22 mouse cellular contexts compared by ENCODE assay signal in the genomic region with DNA sequence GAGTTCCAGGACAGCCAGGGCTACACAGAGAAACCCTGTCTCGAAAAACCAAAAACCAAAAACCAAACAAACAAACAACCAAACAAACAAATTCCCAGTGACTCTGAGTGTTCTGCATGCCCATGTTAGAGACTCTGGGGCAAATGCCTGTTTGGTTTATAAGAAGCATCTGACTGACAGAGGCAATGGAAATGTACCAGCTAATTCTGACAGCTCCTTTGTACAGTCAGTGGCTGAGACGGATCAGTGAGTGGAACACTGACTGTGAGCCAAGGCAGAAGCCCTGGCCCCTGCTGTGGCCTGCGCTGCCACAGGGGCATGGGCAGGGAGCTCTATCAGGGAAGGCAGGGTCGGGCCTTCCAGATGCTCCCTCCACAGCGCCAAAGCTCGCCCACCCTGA. TPM values are rescaled to one million over a fixed set of nuclear protein-coding genes. Genes with fewer than 3 reads are reported as not detected.
DNase-seq lines count a peak whose midpoint lies in the region; ATAC-seq lines count a peak whose summit lies in the region.
"Had no signal": no experiment of that assay in that cellular context is flagged by ENCODE, and none has a peak within 500 bp of the region (broad histone marks: within the 10 kb centered on the region; RNA-seq: fewer than 3 reads in every experiment).

No protein-coding gene starts in this region.

- no peak overlapping the region for H3K27ac ChIP-seq in heart, embryonic 11.5 days (ENCODE audit: low read depth, low read length)
- no peak overlapping the region for H3K27ac ChIP-seq in kidney, embryonic 14.5 days (ENCODE audit: low read depth, low read length)
- 0 out of 2 replicates have a peak overlapping the region, but pooled peaks have one; percentile 17 for H3K27ac ChIP-seq in lung, embryonic 15.5 days
- H3K27ac ChIP-seq in brown adipose tissue, adult 24 weeks (replicated peaks; ENCODE audit: low read depth, low read length): peak overlapping the region; percentile 55
- H3K27ac ChIP-seq: forebrain, embryonic 12.5 days; hindbrain, embryonic 12.5 days; liver, embryonic 14.5 days; midbrain, embryonic 10.5 days had no signal

- H3K36me3 ChIP-seq in heart, embryonic 11.5 days (ENCODE audit: control insufficient read depth, insufficient read depth, low read length): no peaks in the 10 kb centered on the region
- H3K36me3 ChIP-seq in kidney, embryonic 14.5 days (ENCODE audit: control insufficient read depth, insufficient read depth, low read length): no peaks in the 10 kb centered on the region
- H3K36me3 ChIP-seq in lung, embryonic 15.5 days: 0 out of 2 replicates have a peak, but pooled peaks cover 2% of the 10 kb centered on the region
- H3K36me3 ChIP-seq: forebrain, embryonic 12.5 days; hindbrain, embryonic 12.5 days had no signal

- H3K4me1 ChIP-seq in heart, embryonic 11.5 days (ENCODE audit: control insufficient read depth, insufficient read depth, low read length): peaks cover 44% of the 10 kb centered on the region
- peaks cover 18% of the 10 kb centered on the region; the same call in 1 of the 2 replicates for H3K4me1 ChIP-seq in kidney, embryonic 14.5 days (ENCODE audit: control insufficient read depth, insufficient read depth, low read length)
- H3K4me1 ChIP-seq in lung, embryonic 15.5 days: peaks cover 48% of the 10 kb centered on the region
- H3K4me1 ChIP-seq in brown adipose tissue, adult 24 weeks (ENCODE audit: control insufficient read depth, insufficient read depth, insufficient read length, low read length): peaks cover 56% of the 10 kb centered on the region

- no peaks in the 10 kb centered on the region for H3K9me3 ChIP-seq in heart, embryonic 11.5 days (replicated peaks; ENCODE audit: control insufficient read depth, low read length)
- H3K9me3 ChIP-seq in kidney, embryonic 14.5 days (ENCODE audit: control insufficient read depth, low read length): no peaks in the 10 kb centered on the region
- H3K9me3 ChIP-seq in lung, embryonic 15.5 days: no peaks in the 10 kb centered on the region
- H3K9me3 ChIP-seq: forebrain, embryonic 12.5 days; hindbrain, embryonic 12.5 days; midbrain, embryonic 10.5 days had no signal

- no peak overlapping the region for H3K4me3 ChIP-seq in heart, embryonic 11.5 days (ENCODE audit: low read depth, low read length)
- H3K4me3 ChIP-seq in kidney, embryonic 14.5 days (ENCODE audit: low read length): no peak overlapping the region
- H3K4me3 ChIP-seq in lung, embryonic 15.5 days: no peak overlapping the region
- H3K4me3 ChIP-seq in brown adipose tissue, adult 24 weeks (ENCODE audit: insufficient read depth, low read depth, low read length): no peak overlapping the region
- H3K4me3 ChIP-seq: forebrain, embryonic 12.5 days; hindbrain, embryonic 12.5 days; midbrain, embryonic 10.5 days had no signal

- intact Hi-C loops in heart, postnatal 36 days (cut with DNase I): no loop called here

- no peak for ATAC-seq in heart, embryonic 11.5 days (replicated peaks; ENCODE audit: insufficient number of reproducible peaks, low FRiP score, low TSS enrichment)
- ATAC-seq in kidney, embryonic 14.5 days (ENCODE audit: low FRiP score, low TSS enrichment): no peak
- ATAC-seq in lung, embryonic 15.5 days (ENCODE audit: borderline replicate concordance, extremely low read depth, low FRiP score, low TSS enrichment): no peak
- no peak for ATAC-seq in erythroblast, adult 5-6 weeks (replicated peaks; ENCODE audit: low FRiP score, poor library complexity, severe bottlenecking)
- ATAC-seq: activated CD4-positive, CD25-positive, alpha-beta regulatory T cell, adult 4 months; inflammation-experienced regulatory T-cells, adult 6 months had no signal

- no peak for DNase-seq in heart, postnatal 36 days
- DNase-seq in kidney, adult 18-20 months: no peak
- no peak for DNase-seq in lung, postnatal 14 days
- DNase-seq: adrenal gland, postnatal 25 days; B cell, adult 2 months; cerebellum, adult 9-11 months; kidney, postnatal 14 days; layer of hippocampus, adult 9-11 months; retina, postnatal 1 day; right cerebral cortex, postnatal 4 days; thymus, postnatal 25 days had no signal

- H3K4me2 ChIP-seq in heart, embryonic 11.5 days: no peak overlapping the region
- H3K4me2 ChIP-seq in kidney, embryonic 14.5 days (replicated peaks; ENCODE audit: low read depth, low read length): no peak overlapping the region
- no peak overlapping the region for H3K4me2 ChIP-seq in lung, embryonic 15.5 days
- H3K4me2 ChIP-seq: forebrain, embryonic 12.5 days; hindbrain, embryonic 12.5 days had no signal

- H3K27me3 ChIP-seq in heart, embryonic 11.5 days (ENCODE audit: control insufficient read depth, insufficient read depth, low read length): no peaks in the 10 kb centered on the region
- H3K27me3 ChIP-seq in kidney, embryonic 14.5 days (ENCODE audit: control insufficient read depth, insufficient read depth, low read length): no peaks in the 10 kb centered on the region
- no peaks in the 10 kb centered on the region for H3K27me3 ChIP-seq in lung, embryonic 15.5 days
- H3K27me3 ChIP-seq: forebrain, embryonic 12.5 days; hindbrain, embryonic 12.5 days had no signal

- 60% methylated on average over 6 of the region's 6 CpGs for WGBS in heart, embryonic 11.5 days (ENCODE audit: insufficient replicate concordance)
- WGBS in kidney, embryonic 14.5 days: 71% methylated on average over 6 of the region's 6 CpGs
- 58% methylated on average over 6 of the region's 6 CpGs for WGBS in lung, embryonic 15.5 days

- H3K9ac ChIP-seq in heart, embryonic 11.5 days (ENCODE audit: low read depth, low read length): 0 out of 2 replicates have a peak overlapping the region, but pooled peaks have one; percentile 22
- H3K9ac ChIP-seq in kidney, embryonic 14.5 days (ENCODE audit: low read depth, low read length): 0 out of 2 replicates have a peak overlapping the region, but pooled peaks have one; percentile 7
- H3K9ac ChIP-seq in lung, embryonic 15.5 days: no peak overlapping the region
- H3K9ac ChIP-seq: forebrain, embryonic 12.5 days; hindbrain, embryonic 12.5 days; liver, embryonic 14.5 days had no signal

RNA-seq across cellular contexts. Expression of a gene that starts 16.3 kb away (rescaled TPM):
- polyA plus RNA-seq in heart, embryonic 11.5 days (2014; fragmentation: Nextera tagmentation; extraction: Ambion mirVana): 55.0 and 56.5 TPM in 2 replicates
- 10 to 100 TPM; 37.0 to 43.0 TPM for total RNA-seq in heart, postnatal 36 days (2021)
- 45.8 and 63.1 TPM in 2 replicates for polyA plus RNA-seq in kidney, embryonic 14.5 days (2014; fragmentation: Nextera tagmentation; extraction: Ambion mirVana)
- polyA plus RNA-seq in lung, embryonic 15.5 days (2015; fragmentation: Nextera tagmentation; extraction: Ambion mirVana): 76.4 and 76.5 TPM in 2 replicates
- 60.3 and 71.0 TPM in 2 replicates for polyA plus RNA-seq in brown adipose tissue, adult 24 weeks (2012; ENCODE audit: insufficient read depth, insufficient read length, missing spikeins)
- total RNA-seq in erythroblast, adult 5-6 weeks (2015; ENCODE audit: low replicate concordance): 4.8 and 5.2 TPM in 2 replicates
- 2.6 and 9.4 TPM in 2 replicates for total RNA-seq in erythroblast, adult 5-6 weeks (2017; ENCODE audit: low replicate concordance)

RNA-seq across cellular contexts. Expression of a gene that starts 40.7 kb away (rescaled TPM):
- 3.0 and 3.3 TPM in 2 replicates for polyA plus RNA-seq in heart, embryonic 11.5 days (2014; fragmentation: Nextera tagmentation; extraction: Ambion mirVana)
- total RNA-seq in heart, postnatal 36 days (2021): 10 to 100 TPM in 1 of 2 experiments, 1 to 10 TPM in 1; 9.0 to 10.5 TPM
- 3.4 and 3.6 TPM in 2 replicates for polyA plus RNA-seq in kidney, embryonic 14.5 days (2014; fragmentation: Nextera tagmentation; extraction: Ambion mirVana)
- 4.8 and 5.3 TPM in 2 replicates for polyA plus RNA-seq in lung, embryonic 15.5 days (2015; fragmentation: Nextera tagmentation; extraction: Ambion mirVana)
- 9.8 and 11.4 TPM in 2 replicates for polyA plus RNA-seq in brown adipose tissue, adult 24 weeks (2012; ENCODE audit: insufficient read depth, insufficient read length, missing spikeins)
- not detected in 2 replicates for total RNA-seq in erythroblast, adult 5-6 weeks (2015; ENCODE audit: low replicate concordance)
- not detected in 2 replicates for total RNA-seq in erythroblast, adult 5-6 weeks (2017; ENCODE audit: low replicate concordance)

RNA-seq across cellular contexts. Expression of a gene that starts 58.9 kb away (rescaled TPM):
- polyA plus RNA-seq in heart, embryonic 11.5 days (2014; fragmentation: Nextera tagmentation; extraction: Ambion mirVana): 11.6 and 12.9 TPM in 2 replicates
- total RNA-seq in heart, postnatal 36 days (2021): 1 to 10 TPM; 8.1 to 8.7 TPM
- polyA plus RNA-seq in kidney, embryonic 14.5 days (2014; fragmentation: Nextera tagmentation; extraction: Ambion mirVana): 10.9 and 17.0 TPM in 2 replicates
- polyA plus RNA-seq in lung, embryonic 15.5 days (2015; fragmentation: Nextera tagmentation; extraction: Ambion mirVana): 19.1 and 20.2 TPM in 2 replicates
- polyA plus RNA-seq in brown adipose tissue, adult 24 weeks (2012; ENCODE audit: insufficient read depth, insufficient read length, missing spikeins): 11.6 and 13.4 TPM in 2 replicates
- total RNA-seq in erythroblast, adult 5-6 weeks (2015; ENCODE audit: low replicate concordance): 1.9 and 4.6 TPM in 2 replicates
- 4.0 and 4.9 TPM in 2 replicates for total RNA-seq in erythroblast, adult 5-6 weeks (2017; ENCODE audit: low replicate concordance)

Comparison
In these comparisons a context has a peak if more than half of its experiments do, and no peak if none do; other contexts are left out.
1. H3K27ac ChIP-seq: peak in lung, embryonic 15.5 days (single experiment) and brown adipose tissue, adult 24 weeks (single experiment); none in heart, embryonic 11.5 days (single experiment) and kidney, embryonic 14.5 days (single experiment).